Mouse (Mus musculus) thymus, adult 18-20 months (tissue): ENCODE data around the gene Selenof.
"Not testable (repeated sequence)": the region's sequence is repeated elsewhere in the genome, so short reads cannot be mapped to it uniquely, and the experiment has no call there.

Experiments used
- DNase-seq, 2 experiments: peaks; one replicate each; pipeline ENCODE4 v3.0.0; 2022; ENCODE audit warnings: mixed read lengths in 2 of 2

Gene Selenof

GRCm38 (mm10) chr3:144604205-144604604 is 34.1 kb downstream of the Selenof start:
- DNase-seq, result no peak

DNA sequence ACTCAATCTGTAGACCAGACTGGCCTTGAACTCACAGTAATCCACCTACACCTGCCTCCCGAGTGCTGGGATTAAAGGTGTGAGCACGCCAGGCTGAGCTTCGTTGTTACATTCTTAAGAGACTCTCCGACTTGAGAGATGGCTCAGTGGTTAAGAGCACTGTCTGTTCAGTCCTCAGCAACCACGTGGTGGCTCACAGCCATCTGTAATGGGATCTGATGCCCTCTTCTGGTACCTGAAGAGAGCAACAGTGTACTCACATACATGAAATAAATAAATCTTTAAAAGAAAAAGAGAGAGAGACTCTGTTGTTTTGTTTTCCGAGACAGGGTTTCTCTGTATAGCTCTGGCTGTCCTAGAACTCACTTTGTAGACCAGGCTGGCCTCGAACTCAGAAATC is 35.7 kb downstream of the Selenof start:
- not testable (repeated sequence) for DNase-seq

DNA sequence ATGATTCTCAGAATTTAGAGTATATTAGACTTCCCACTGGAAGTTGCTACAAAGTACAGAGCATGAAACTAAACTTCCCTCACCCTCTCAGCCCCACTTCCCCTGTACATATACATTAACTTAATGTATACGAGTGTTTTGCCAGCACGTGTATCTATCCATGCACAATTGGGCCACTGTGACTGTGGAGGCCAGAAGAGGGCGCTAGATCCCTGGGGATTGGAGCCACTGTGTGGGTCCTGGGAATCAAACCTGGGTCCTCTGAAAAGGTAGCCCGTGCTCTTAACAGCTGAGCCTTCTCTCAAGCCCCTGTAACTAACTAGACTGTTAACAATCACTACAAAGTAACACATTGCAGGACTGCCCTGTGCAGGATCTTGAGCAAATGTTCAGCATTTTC is 36.3 kb downstream of the Selenof start:
- DNase-seq, result no peak

DNA sequence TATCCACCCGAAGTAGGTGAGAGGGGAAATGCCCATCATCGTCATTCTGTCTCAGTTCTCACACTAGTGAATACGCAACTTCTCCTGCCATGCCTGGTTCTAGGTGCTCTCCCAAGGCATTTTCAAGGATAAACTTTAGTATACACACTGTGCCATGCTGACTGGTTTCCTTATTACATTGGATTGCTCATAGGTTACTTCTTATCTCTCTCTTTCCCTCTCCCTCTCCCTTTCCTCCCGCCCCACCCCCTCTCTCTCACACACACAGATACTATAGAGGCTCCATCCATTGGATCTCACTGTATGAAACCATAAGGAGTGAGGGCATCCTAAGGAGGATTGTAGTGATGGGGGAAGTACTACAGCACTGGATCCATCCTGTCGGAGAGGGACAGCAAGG is 38.0 kb downstream of the Selenof start:
- no peak for DNase-seq

DNA sequence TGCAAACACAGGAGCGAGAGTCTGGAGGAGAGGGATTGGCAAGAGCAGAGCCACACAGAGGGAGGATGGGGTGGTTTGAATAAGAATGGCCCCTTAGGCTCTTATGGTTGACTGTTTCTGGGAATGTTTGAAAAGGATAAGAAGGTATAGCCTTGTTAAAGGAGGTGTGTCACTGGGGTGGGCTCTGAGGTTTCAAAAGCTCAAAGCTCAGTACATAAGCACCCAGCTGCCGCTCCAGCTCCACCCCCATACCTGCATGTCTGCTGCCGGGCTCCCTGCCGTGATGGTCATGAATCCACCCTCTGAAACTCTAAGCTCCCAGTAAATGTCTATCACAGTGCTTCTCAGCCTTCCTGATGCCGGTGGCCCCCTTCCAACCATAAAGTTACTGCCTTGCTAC is 40.7 kb downstream of the Selenof start:
- no peak for DNase-seq

- no peak for DNase-seq
Observed at GRCm38 (mm10) chr3:144611626-144612271, 41.6 kb downstream of the Selenof start.

GRCm38 (mm10) chr3:144612382-144612781 is 42.3 kb downstream of the Selenof start:
- DNase-seq, result no peak

DNA sequence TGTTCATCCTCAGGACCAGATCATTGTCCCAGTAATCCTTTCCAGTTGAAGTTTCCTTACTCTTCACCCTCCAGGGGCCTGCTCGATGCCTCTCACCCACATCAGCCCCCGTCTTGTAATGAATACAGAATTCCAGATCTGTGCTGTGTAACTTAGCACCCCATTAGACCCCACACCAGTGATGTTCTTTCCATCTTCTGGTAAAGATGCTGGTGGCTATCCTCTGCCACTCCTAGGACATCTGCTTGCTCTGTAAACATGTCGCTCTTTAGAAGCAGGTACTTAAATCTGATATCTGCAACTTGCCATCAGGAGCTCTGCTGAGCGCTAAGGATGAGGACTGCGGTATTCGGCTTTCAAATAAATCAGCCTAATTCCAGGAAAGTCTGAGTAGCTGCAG is 44.2 kb downstream of the Selenof start:
- no peak for DNase-seq

DNA sequence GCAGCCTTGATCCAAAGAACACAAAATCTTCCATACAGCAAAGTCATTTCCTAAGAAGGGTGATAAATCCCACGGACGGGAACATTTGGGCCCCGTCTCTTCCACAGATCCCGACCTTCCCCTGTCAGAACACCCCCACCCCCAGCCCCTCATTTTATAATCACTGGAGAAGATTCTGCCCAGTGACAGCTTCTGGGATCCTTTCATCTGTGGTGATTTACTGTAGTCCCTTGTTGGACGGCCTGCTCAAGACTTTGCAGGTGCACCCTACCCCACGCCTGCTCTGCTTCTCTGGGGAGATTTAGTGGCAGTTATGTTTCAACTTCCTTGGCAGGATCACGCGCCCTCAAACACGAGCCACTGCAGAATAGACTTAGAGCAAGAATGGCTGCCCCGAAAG is 44.6 kb downstream of the Selenof start:
- no peak for DNase-seq

DNA sequence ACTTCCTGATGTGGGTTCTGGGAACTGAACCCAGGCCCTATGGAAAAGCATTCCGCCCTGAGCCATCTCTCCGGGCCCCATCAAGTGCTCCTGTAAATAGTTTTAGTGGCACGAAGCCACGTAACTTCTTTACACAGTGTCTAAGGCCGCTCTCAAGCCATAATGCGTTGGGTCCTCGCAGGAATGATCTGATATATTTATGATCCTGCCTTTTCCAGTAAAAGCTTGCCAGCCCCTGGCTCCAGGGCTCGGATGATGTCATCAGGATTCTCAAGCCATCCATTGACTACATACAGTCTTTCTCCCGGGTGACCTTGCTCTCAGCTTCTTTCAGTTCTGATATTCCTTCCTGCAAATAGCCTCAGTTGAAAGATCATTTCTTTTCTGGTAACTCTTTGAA is 45.4 kb downstream of the Selenof start:
- no peak for DNase-seq

DNA sequence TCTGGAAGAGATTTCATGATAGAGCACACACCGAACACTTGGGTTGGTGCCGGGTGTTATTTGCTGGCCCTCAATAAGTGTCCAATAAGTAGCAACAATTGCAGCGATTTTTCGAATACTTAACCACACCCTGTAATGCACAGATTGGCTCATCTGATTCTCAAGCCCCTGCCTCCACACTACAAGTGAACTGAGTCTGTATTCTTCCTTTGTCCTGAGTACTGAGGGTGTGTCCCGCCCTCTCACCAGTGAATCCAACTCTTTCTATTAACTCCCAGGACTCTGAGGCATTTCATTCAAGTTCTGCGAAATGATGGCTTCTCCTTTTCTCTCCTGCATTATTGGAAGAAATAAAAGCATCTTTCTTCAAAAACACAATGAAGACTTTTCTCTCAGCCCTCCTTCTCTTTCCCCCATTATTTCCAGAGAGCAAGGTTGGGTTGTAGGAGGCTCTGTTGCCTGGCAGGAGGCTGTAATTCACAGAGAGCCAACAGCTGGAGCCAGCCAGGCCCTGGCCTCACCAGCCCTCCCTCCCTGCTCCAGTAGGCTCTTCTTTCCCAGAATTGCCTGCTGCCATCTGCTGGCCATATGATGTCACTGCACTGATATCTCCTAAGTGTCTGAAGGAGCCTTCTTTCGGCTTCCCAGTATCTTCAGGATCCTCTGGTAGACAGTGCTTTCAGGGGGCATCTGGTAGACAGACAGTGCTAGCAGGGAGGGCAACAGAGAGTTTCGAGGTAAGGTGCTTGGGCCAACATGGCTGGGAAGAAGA is 46.7 kb downstream of the Selenof start:
- DNase-seq, result peak; percentile 52 to 59

DNA sequence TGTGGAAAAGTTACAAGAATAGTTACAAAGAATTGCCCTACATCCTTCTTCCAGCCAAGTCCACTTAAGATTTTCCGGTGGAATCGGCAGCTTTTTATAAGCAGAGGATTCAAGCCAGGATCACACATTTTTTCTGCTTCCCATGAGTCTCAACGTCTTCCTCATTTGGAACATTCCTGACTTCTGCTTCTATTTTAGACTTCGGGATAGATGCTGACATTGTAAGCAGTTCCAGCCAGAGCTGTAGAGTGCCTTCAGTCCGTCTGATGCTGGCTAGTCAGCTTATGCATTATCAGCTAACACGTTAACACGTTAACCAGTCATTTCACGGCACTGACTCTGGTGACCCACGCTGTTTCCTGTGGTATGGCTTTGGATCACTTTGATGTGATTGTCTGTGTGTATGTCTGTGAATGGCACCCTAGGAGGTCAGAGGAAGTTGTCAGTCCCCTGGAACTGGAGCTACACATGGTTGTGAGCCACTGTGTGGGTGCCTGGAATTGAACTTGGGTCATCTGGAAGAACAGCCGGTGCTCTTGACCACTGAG is 47.6 kb downstream of the Selenof start:
- DNase-seq, result no peak

GRCm38 (mm10) chr3:144622930-144623612 is 53.0 kb downstream of the Selenof start:
- no peak for DNase-seq

- no peak for DNase-seq
Observed at GRCm38 (mm10) chr3:144625691-144626090, 55.6 kb downstream of the Selenof start.

GRCm38 (mm10) chr3:144628005-144628914 is 58.2 kb downstream of the Selenof start:
- DNase-seq, result no peak

DNA sequence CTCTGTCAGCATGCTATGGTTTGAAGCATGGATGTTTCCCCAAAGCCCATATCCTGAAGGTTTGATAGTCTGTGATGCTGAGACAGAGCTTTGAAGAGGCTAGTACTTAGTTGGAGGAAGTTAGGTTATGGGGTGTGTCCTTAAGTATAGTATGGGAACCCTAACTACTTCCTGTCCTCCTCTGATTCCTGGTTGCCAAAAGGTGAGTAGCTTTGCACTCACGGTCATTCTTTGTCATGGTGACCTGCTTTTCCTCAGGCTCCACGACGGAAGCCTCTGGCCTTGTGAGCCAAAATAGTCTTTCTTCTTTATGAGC is 58.8 kb downstream of the Selenof start:
- DNase-seq, result no peak

- DNase-seq, result no peak
Observed at GRCm38 (mm10) chr3:144635236-144635635, 65.1 kb downstream of the Selenof start.

GRCm38 (mm10) chr3:144638110-144638509 is 68.0 kb downstream of the Selenof start:
- DNase-seq, result no peak

DNA sequence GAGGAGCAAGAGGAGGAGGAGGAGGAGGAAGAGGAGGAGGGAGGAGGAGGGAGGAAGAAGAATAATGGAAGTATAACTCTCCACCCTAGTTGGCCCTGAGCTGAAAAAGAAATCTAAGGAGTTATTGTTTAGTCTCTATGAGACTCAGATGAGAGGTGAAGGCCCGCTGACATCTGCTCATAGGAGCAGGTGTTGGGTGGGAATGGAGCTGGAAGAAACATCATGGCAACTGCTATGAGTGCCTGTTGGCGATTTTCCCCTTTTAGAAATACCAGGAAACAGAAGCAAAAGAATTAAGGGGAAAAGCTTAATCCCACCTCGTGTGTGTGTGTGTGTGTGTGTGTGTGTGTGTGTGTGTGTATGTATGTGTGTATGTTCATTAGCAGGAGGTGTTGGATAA is 69.3 kb downstream of the Selenof start:
- no peak for DNase-seq

GRCm38 (mm10) chr3:144640033-144640432 is 69.9 kb downstream of the Selenof start:
- no peak for DNase-seq

DNA sequence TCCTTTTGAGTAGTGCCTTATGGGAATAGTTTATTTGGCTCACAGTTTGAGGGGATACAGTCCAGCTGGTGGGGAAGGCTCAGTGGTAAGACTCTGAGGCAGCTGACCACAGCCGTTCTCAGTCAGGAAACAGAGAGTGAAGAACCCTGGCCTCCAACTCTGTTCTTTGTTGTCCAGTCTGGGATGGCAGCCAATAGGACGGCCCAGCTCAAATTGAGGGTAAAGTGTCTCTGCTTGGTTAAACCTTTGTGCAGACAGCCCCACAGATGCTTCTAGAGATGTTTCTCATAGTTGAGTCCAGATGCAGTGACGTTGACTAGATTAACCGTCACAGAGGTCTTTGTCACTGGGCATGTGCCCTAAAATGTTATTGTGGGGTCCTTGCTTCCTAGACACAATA is 72.0 kb downstream of the Selenof start:
- no peak for DNase-seq

- DNase-seq, result no peak
Observed at GRCm38 (mm10) chr3:144643301-144643871, 73.3 kb downstream of the Selenof start.
